Mouse (Mus musculus): ENCODE measurements around the gene Slc19a3.

- TF ChIP-seq CTCF (IDR thresholded peaks at IDR 0.05; ENCODE audit: low read depth) (no peak), EP300 (IDR thresholded peaks at IDR 0.05; ENCODE audit: low read depth) (no peak)
Observed at GRCm38 (mm10) chr1:83059278-83059677, 21.0 kb upstream of the Slc19a3 start, which contains the start of gene A030005K14Rik.
